Mouse (Mus musculus): ENCODE results near the gene Gsta2.
"Not testable (repeated sequence)": the region's sequence is repeated elsewhere in the genome, so short reads cannot be mapped to it uniquely, and the experiment has no call there.

Gene Gsta2

DNA sequence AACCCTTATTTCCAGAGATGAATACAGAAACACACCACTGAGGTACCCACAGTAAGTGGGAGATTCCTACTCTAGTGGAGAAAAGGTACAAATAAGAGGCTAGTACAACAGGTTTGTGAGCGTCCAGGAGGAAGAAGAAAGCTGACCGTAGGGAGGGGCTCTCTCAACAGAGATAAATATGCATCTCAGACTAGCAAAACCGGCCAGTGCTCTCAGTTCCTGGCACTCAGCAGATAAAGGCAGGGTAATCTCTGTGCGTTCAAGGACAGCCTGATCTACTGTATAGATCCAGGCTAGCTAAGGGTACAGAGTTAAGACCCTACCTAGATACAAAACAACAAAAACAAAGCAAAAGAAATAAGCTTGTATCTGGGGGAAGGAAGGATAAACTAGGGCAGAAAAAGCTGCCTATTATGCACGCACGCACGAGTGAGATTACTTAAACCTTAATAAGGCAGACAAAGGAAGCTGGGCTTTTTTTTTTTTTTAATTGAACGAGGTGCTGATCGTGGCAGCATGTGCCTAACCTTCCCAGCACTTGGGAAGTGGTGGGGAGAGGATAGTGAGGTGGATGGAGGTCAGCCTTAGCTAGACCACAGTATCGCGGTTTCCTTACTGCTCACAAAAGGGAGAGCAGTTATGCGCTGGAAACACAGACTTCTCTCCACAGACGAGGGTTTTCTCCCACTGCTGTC, 10.4 kb upstream of the Gsta2 start:
- no peak for DNase-seq

DNA sequence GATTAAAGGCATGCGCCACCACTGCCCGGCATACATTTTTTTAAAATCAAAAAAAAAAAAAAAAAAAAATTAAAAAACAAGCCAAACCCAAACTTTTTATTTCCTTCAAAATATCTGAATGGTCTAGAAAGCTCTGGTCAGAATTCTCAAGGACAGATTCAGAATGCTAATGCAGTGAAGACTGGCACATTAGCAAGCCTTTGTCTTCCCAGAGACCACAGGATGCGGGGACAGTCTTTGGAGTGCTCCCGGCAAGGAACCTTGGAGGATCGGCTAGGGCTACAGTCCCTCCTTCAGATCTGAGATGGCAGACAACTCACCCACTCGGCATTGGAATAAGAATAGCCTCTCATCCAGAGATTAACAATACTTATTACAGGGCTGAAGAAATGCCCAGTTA, 9.1 kb upstream of the Gsta2 start:
- DNase-seq: no peak

DNA sequence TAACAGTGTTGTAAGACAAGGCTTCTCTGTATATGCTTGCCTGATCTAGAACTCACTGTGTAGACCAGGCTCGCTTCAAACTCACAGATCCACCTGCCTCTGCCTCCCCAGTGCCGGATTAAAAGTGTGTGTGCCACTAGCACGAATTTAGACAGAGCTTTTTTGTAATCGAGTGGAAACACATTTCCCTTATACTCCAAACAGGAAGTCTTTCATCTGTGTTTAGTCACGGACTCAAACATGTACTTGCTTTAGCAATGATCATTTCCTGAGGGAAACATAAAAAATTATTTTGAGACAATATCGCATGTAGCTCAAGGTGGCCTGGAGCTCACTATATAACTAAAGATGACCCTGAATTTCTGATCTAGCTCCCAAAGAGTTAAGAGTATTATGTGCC, 7.8 kb upstream of the Gsta2 start:
- DNase-seq: no peak

DNA sequence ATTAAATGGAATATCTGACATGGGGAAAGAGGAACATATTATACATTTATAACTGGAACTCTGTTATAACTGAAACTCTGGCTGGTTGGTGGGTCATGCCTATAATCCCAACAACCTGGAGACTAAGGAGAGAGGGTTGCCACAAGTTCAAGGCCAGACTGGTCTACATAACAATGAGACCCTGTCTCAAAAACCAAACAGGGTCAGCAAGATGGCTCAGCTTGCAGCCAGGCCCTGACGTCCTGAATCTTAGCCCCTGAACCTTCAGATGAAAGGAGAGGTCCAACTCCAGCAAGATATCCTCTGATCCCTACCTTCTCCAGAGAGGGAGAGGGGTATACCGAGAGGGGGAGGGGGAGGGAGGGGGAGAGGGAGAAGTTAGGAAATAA, 4.9 kb upstream of the Gsta2 start:
- DNase-seq: no peak

DNA sequence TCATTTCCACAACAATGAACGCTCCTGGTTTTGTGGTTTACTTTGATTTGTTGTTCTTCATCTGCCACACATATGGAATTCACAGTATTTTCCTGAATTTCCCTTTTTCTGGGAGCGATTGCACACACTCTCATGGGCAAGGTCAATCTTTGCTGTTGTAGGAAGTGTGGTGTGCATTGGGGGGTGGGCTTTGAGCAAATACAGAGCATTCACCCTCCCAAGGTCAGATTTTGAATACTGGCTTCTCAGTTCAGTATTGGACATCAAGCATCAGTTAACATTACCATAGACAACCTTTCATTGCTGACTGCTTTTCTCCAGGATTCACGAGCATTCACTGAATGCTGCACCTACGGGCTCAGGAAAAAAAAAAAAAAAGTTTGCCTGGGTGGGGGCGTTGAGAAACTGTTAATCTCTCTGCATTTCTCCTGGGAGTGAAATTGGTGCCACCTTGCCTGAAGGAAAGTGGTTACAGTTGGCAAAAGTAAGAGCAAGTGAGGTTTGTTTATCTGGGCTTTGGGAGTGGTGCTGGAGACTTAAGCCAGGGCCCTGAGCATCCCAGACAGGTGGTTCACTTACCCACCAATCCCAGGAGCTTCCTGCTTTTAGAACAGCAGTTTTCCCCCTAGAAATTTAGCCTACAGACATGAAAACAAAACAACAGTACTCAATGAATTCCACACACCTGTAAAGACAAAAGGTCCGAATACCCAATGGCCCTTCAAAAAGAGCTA, 4.3 kb upstream of the Gsta2 start:
- no peak for DNase-seq

DNA sequence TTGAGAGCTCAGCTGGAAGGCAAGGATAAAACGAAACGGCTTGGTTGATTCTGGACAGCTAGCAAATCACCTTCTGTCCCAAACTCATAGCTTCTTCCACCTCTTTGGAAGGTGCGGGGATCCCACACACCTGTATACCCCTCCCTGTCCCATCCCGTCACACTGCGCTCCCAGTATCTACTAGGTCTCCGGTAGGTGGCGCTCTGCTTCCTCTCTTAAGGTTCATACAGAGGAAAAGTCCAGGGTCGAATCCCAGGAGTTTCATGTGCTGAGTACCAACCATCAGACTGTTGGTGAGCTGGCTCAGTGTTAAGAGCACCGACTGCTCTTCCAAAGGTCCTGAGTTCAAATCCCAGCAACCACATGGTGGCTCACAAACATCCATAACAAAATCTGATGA, 2.5 kb upstream of the Gsta2 start:
- peak; percentile 48 to 55 for DNase-seq

DNA sequence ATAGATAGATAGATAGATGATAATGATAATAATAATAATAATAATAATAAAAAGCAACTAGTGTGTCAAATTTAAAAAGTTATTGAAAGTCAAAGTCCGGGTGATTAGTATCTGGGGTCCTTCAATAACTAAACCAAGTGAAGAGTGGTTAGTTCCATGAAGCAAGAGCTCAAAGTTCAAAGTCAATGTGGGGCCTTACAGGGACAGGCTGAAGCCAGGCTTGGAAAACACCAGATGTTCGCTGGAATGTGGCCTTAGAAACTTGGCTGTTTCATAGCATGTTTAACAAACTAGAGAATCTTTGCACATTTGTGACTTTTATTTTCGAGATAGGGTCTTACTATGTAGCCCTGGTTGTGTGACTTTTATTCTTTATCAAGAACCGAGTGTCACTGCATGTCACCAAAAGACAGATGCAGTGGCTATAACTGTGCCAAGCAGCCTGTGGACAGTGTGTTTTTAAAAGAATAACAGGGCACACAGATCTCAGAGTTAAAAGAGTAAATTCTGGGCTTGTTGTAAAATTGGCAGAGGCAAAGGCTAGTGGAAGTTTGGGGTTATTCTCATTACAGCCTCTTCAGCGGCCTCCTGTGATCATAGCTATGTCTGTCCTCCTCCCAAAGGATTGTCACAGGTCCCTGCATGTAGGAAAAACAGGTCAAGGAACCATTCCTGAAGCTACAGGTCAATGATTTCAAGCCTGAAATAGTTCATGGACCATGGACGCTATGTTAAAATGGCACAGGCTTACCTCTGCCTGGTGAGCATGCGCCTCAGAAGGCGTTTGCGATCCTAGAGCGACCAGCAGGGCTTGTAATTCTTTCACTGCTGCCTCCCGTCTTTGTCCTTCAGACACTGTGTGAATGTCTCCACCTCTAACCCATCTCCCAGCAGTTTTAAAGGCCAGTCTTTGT, 666 bp downstream of the Gsta2 start:
- no peak for DNase-seq

DNA sequence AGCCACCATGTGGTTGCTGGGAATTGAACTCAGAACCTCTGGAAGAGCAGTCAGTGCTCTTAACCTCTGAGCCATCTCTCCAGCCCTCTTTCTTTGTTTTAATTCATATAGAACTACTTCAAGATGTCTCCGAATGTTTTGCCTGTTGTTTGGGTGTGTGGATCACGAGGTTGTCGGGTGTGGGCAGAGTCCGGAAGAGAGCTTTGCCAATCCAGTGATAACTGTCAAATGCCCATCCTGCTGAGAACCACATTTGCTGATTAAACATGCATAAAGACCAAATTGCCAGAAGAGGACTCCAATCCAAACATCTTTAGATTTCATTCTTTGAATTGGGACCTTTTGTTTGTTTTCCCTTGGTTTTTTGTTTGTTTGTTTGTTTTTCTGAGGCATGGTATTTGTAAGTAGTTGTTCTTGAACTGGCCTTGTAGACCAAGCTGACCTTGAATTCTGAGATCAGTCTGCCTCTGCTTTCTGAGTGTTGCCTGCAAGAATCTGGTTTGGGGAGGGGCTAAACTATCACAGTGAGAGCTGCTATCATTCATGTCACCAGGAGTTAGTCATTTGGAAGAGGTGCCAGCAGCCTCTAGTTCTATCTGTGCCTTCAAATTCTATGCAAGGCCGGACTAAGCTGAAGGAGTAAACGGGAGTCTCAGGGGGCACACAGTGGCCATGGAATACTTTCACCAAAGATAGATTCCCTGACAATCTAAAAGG, 3.9 kb downstream of the Gsta2 start:
- no peak for DNase-seq

DNA sequence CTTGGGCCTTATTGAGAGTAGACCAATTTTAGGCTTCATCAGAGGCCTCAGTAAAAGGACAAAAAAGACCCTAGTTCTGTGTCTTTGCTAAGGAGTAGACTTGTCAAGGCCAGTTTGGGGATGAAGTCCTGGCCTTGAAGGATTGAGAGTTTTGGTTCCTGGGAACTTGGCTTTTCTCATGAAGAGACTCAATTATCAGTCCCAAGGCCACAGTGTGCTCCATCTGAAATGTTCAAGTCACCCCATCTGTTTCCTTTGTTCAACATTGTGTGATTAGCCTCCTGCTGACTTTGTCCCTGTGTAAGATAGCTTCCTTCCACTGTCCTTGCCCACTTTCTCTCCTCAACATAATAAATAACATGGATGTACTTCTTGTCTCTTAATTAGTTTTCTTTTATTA, 5.6 kb downstream of the Gsta2 start:
- not testable (repeated sequence) for DNase-seq

DNA sequence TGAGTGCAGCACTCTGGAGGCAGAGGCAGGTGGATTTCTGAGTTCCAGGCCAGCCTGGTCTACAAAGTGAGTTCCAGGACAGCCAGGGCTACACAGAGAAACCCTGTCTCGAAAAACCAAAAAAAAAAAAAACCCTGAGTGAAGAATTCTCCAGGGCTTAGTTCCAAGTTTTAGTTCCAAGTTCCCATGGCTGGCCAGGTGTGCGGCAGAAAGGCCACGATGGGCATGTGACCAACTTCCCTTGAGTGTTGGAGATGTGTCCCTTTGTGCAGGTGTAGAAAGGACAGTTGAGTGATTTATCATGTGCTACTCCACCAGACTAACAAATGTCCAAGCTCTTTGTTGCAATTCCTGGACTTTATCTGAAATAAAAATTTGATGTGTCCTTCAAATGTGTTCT, 6.4 kb downstream of the Gsta2 start:
- DNase-seq: not testable (repeated sequence)

DNA sequence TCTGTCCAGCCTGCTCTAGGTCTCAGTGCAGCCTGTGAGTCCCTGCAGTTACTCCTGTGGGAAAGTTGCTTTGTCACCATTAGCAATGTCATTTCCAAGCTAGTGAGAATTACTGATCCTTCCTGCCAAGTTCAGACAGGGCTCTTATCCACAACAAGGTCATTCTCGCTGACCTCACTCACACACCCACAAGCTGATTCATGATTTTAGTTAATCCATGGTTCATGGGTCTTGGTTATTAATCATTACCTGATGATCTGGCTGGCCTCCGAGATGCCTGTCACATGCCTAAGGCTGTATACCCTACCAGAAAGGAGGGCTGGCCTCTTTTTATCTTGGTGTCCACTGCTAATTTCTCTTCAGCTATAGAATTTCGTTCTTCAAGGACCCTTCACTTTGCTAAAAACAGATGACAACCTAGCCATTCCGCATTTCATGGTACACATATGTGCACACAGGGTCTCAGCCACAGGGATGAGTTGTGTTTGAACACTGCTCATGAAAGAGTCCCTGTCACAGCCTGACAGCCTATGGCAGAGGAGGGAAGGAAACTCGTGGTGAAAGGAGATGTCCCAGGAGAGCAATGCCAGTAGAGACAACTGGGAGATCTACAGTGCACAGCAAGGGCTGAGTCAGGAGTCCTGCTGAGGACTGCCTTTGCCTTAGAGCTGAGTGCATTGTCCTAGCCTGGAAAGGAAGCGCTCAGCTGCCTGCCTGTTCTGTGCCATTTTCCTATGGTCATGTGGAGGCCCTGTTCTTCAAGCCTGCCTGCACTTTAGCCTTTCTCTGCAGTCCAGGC, 7.2 kb downstream of the Gsta2 start:
- not testable (repeated sequence) for DNase-seq

DNA sequence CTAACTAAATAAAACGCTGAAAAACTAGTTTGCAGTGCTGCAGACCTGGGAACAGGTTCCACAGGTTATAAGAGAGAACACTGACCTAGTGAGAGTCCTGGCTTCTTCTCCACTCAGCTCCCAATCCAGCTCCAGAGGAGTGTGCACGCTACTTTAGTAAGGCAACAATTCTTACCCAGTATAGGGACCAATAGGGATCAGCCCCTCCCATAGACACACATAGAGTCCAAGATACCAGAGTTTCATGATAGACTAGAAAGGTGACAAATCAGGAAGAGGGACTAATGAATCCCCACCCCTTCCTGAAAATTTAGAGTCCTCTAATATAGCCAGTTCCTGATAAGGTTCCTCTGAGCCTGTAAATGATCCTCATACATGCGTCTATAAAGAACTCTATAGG, 8.6 kb downstream of the Gsta2 start:
- DNase-seq: no peak

DNA sequence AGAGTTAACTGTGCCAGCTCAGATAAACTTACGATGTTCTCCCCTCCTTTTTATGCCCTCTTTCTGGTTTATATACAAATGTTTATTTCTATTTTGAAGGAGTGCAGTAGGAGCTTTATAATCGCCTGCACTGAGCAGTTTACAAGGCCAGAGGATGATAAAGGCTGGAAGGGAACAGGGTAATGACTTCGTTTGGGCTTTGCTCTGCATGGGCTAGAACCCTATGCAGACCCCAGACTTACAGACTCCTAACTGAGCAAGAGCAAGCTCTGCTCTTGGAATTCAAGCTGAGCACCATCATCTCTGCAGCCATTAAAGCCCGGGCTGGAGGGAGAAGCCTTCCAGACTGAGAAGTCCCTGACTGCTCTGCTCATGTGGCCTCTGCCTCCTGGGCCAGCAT, 10.4 kb downstream of the Gsta2 start:
- not testable (repeated sequence) for DNase-seq

DNA sequence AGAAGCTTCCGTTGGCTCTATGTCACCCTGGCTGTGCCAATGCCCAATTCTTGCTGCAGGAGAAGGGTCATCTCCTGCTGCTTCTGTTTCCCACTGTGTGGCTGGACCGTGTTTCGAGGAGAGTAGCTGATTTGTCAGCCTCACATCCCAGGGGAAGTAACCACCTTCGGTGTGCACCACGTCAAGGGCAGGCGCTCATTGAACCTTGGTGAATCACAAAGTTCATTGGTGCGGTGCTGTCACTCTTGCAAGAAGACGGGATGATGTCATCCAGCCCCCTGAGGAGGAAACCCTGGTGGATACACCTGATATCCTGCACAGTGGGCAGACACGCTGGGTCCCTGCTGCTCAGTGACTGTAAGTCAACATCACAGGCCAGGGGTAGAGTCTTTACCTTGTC, 12.5 kb downstream of the Gsta2 start:
- not testable (repeated sequence) for DNase-seq

DNA sequence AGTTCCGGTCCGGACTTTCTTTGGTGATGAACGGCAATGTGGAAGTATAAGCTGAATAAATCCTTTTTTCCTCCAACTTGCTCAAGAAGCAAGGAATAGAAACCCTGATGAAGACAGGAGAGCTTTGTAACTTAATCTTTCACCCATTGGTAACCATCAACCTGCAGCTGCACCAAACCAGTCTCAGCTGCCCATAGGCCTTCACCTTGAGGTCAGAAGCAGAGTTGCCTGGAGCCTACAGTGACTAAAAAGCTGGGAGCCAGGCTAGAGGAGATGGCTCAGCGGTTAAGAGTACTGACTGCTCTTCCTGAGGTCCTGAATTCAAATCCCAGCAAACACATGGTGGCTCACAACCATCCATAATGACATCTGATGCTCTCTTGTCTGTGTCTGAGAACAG, 13.1 kb downstream of the Gsta2 start:
- not testable (repeated sequence) for DNase-seq

DNA sequence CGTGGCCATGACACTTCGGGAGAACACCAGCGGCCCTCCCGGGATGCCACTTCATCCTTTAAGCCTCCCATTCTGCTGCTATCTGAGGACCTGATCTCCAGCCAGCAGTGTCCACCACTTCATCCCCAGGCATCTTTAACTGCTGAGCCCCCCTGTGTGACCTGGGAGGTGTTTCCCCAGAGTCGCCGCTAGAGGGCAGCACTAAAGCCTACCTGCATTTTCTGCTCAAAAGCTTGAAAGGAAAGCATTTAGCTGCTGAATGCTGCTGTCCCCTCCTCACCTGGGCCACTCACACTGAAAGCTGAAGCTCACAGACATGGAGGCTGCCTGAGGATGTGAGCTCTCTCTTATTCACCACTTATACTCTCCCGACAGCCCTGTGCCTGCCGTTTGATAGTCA, 15.3 kb downstream of the Gsta2 start:
- peak; percentile 29 to 34 for DNase-seq

DNA sequence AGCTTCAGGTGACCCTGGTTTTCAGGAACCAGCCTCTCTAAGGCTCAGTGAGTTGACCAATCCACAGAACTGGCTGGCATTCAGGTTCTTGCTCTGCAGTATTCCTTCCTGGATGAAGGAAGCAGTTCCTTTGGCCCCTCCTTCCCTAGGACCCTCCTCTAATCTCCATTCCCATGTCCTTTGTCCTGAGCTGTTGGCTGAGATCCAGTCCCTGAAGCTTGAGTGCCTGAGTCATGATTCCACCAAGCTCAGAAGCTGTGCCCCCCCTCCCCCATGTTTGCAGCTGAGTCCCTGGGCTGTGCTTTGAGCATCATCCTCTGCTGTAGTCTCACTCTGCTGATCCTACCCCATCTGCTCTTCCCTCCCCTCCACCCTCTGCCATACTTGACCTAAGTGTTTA, 18.5 kb downstream of the Gsta2 start:
- DNase-seq: not testable (repeated sequence)

DNA sequence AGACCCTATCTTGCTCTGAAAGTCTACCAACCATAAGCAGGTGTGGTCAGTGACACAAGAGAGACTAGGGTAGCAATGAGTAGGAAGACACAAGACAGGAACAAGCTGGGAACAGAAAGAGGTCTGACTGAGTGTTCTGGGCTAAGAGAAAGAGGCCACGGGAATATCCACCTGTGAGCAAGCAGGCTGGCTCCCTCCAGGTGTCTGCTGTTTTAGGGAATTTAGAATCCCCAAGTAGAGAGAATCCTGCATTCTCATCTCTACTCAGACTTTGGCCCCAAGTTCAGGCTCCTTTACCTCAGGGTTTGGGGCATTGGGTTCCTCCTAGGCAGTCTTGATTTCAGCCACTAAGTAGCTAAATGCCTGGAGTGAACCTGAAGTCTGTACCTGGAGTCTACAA, 28.3 kb downstream of the Gsta2 start, which contains the start of gene Omt2b:
Gene Omt2b (plus strand): TSS at position 301 of the 400 bp plus-strand sequence.
- not testable (repeated sequence) for DNase-seq

DNA sequence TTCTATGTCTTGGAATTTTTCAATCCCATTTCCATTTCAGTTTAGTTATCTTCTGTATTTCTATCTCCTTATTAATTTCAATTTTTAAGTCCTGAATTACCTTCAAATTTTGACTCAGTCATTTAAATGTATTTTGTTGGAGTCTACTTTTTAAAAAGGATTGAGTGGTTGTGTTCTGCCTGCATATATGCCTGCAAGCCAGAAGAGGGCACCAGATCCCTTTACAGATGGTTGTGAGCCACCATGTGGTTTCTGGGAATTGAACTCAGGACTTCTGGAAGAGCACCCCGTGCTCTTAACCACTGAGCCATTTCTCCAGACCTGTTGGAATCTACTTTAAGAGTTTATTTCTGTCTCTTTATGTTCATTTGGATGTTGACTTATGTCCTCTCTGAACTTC, 36.1 kb downstream of the Gsta2 start:
- DNase-seq: no peak

DNA sequence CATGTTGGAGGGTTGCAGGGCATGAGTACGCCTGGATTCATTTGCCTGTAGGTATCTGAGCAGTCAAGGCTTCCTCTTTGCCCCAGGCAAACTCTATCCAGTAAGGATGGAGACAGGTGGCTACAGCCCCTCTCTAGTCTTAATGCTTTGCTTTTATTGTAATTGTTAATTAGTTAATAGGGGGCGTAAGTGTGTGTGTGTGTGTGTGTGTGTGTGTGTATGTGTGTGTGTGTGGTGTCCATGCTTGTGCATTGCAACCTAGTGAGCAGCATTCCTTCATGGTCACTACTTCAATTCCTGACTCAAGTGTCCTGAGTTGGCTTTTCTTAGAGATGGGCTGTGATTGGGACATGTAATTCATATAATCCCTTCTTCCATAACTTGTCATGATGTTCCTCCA, 40.9 kb downstream of the Gsta2 start, which contains the start of gene Omt2a:
Gene Omt2a (minus strand): TSS at position 101 of the 400 bp plus-strand sequence.
- no peak for DNase-seq

DNA sequence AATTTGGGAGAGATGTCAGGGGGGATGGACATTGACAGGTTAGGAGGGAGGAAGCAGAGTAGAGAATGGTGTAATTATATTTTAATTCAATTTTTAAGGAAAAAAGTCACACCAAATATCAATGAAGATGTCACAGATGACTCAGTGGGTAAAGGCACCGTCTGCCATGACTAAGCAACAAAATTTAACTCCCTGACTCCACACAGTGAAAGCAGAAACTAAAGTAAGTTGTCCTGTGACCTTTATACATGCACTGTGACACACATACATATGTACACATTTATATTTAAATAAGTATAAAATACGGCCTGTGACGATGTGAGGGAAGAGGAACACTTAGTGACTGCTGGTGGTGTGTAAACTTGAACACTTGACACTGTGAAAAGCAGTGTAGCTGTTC, 47.5 kb downstream of the Gsta2 start:
- not testable (repeated sequence) for DNase-seq

DNA sequence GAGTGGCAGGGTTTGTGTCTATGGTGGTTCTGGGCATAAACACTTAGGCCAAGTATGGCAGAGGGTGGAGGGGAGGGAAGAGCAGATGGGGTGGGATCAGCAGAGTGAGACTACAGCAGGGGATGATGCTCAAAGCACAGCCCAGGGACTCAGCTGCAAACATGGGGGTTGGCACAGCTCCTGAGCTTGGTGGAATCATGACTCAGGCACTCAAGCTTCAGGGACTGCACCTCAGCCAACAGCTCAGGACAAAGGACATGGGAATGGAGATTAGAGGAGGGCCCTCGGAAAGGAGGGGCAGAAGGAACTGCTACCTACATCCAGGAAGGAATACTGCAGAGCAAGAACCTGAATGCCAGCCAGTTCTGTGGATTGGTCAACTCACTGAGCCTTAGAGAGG, 56.4 kb downstream of the Gsta2 start:
- DNase-seq: not testable (repeated sequence)
